Mouse (Mus musculus) myocyte (in vitro differentiated cells): ENCODE data around the gene Grik1. TPM values are rescaled to one million over a fixed set of nuclear protein-coding genes. Genes with fewer than 3 reads are reported as not detected.

ENCODE experiments used
- H3K27me3 ChIP-seq: one replicate; pipeline ENCODE4 v1.6.1; 2011; ENCODE audit not compliant: control insufficient read depth, insufficient read depth, insufficient read length
- H3K36me3 ChIP-seq: one replicate; pipeline ENCODE4 v1.6.1; 2011; ENCODE audit not compliant: control insufficient read depth, insufficient read depth
- H3K4me2 ChIP-seq: one replicate; pipeline ENCODE4 v1.6.1; 2011; ENCODE audit warnings: low read depth, control low read depth
- H3K4me3 ChIP-seq: one replicate; pipeline ENCODE4 v1.5.1; 2011; ENCODE audit warnings: mild to moderate bottlenecking, control low read depth, moderate library complexity
- H3K79me2 ChIP-seq: one replicate; pipeline ENCODE4 v1.6.1; 2011; ENCODE audit not compliant: control insufficient read depth, insufficient read depth
- H3ac ChIP-seq: one replicate; pipeline ENCODE4 v1.6.1; 2011; ENCODE audit not compliant: control insufficient read depth, insufficient read length
- CEBPB ChIP-seq: IDR thresholded peaks from 2 replicates; pipeline ENCODE4 v1.6.1; 2011; ENCODE audit warnings: mild to moderate bottlenecking, moderate library complexity; ENCODE audit not compliant: poor library complexity, insufficient read depth, severe bottlenecking
- E2F4 ChIP-seq: IDR thresholded peaks from one replicate; pipeline ENCODE4 v1.6.1; 2011; ENCODE audit warnings: mild to moderate bottlenecking, control low read depth, moderate library complexity; ENCODE audit not compliant: insufficient read depth
- MAX ChIP-seq: IDR thresholded peaks from one replicate; pipeline ENCODE4 v1.6.1; 2011; ENCODE audit warnings: low read depth, mild to moderate bottlenecking, control low read depth
- MYOD1 ChIP-seq, 3 experiments: IDR thresholded peaks; one replicate each; pipeline ENCODE4 v1.6.1; 2011; ENCODE audit warnings: control low read depth in 2 of 3, low read depth in 2 of 3, mild to moderate bottlenecking in 2 of 3, moderate library complexity in 1 of 3; ENCODE audit not compliant: insufficient read length in 2 of 3, control insufficient read depth in 1 of 3
- MYOG ChIP-seq, 3 experiments: IDR thresholded peaks; one replicate each; pipeline ENCODE4 v1.6.1; 2011; ENCODE audit warnings: control low read depth in 2 of 3, low read depth in 2 of 3, mild to moderate bottlenecking in 2 of 3; ENCODE audit not compliant: insufficient read length in 2 of 3, control insufficient read depth in 1 of 3, insufficient read depth in 1 of 3
- POLR2A ChIP-seq: IDR thresholded peaks from one replicate; pipeline ENCODE4 v1.6.1; 2011; ENCODE audit warnings: low read depth, mild to moderate bottlenecking, control low read depth, moderate library complexity; ENCODE audit not compliant: insufficient read length
- POLR2AphosphoS2 ChIP-seq: IDR thresholded peaks from one replicate; pipeline ENCODE4 v1.6.1; 2011; ENCODE audit warnings: low read depth, control low read depth; ENCODE audit not compliant: insufficient read length
- REST ChIP-seq: IDR thresholded peaks from one replicate; pipeline ENCODE4 v1.6.1; 2011; ENCODE audit warnings: mild to moderate bottlenecking, control low read depth, moderate library complexity; ENCODE audit not compliant: insufficient read depth, insufficient read length
- SRF ChIP-seq: IDR thresholded peaks from one replicate; pipeline ENCODE4 v1.6.1; 2011; ENCODE audit warnings: low read depth; ENCODE audit not compliant: control insufficient read depth, insufficient read length
- TCF12 ChIP-seq: IDR thresholded peaks from one replicate; pipeline ENCODE4 v1.6.1; 2011; ENCODE audit warnings: mild to moderate bottlenecking, control low read depth; ENCODE audit not compliant: poor library complexity, insufficient read depth, severe bottlenecking
- TCF3 ChIP-seq: IDR thresholded peaks from one replicate; pipeline ENCODE4 v1.6.1; 2011; ENCODE audit warnings: low read depth, control low read depth; ENCODE audit not compliant: insufficient read length
- USF1 ChIP-seq: IDR thresholded peaks from one replicate; pipeline ENCODE4 v1.6.1; 2011; ENCODE audit warnings: low read depth, mild to moderate bottlenecking, control low read depth, moderate library complexity
- polyA plus RNA-seq: library from polyadenylated mRNA; unstranded; fragments of >200 nt; fragmentation: generic; extraction: Trizol; gene quantifications from one replicate; pipeline ENCODE4 v1.2.1, GENCODE M21; 2012; ENCODE audit warnings: missing spikeins

The Grik1 gene
- polyA plus RNA-seq, 1 experiment: not detected

DNA sequence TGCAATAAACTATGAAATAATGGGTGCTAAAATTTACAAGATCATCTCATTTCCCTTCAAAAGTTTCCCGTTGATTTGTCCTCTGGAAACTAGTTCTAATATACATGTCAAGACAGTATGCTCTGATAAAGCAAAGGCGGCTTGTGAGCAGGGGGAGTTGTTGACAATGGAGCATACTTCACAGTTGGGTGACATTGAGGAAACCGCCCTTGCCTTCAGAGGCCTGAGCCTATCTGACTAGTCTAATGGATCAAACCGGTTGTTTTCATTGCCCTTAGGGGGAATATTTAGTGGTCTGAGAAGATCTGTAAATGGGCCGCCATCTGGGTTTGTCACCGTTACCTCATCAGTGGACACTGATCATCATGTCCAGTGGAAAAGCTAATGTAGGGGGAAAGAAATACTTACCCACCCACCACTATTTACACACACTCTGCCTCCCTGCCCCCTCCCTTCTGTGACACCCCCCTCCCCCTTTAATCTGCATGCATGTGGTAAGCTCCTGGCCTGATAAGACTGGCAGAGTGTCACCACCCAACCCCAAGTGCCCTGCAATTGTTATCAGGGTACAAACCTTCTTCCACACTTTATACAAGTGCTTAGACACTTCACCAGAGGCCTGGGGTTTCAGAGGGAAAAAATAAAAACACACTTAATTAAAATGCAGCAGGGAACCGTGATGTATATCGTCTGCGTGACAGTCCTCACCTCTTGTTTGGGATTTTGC is 335.2 kb downstream of the Grik1 start:
- TF ChIP-seq SRF (no peak), USF1 (no peak), CEBPB (no peak), E2F4 (no peak), POLR2AphosphoS2 (no peak)
- no peak overlapping the region for H3K4me2 ChIP-seq
- no peak overlapping the region for H3ac ChIP-seq
- no peaks in the 10 kb centered on the region for H3K36me3 ChIP-seq
- H3K27me3 ChIP-seq: no peaks in the 10 kb centered on the region
- H3K79me2 ChIP-seq: no peaks in the 10 kb centered on the region
- no peak overlapping the region for H3K4me3 ChIP-seq

DNA sequence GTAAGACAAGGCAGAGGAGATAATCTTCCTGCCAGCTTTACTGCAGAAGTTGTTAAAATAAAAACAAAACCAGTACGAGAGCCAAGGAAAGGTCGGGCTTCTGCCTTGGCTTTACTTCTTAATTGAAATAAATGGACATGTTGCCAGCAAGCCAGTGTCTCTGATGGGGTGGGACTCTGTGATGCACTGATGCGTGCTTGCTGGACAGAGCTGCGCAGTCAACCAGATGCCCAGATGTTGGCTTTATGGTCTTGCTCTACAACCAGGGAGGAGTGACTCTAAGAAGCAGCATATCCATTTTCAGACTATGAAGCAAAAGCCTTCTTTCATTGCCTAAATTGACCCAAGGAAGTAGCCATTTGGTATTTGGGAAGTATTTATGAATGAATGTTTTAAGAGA is 336.9 kb downstream of the Grik1 start:
- Histone ChIP-seq H3K36me3 (no peaks in the 10 kb centered on the region), H3ac (no peak overlapping the region), H3K27me3 (no peaks in the 10 kb centered on the region), H3K4me2 (no peak overlapping the region), H3K79me2 (no peaks in the 10 kb centered on the region), H3K4me3 (no peak overlapping the region)
- TF ChIP-seq REST (no peak), POLR2A (no peak), POLR2AphosphoS2 (no peak), MYOD1 (IDR thresholded peaks at IDR 0.05; ENCODE audit: control insufficient read depth in 1 of 3, insufficient read length in 2 of 3, low read depth in 2 of 3) (no peak), USF1 (no peak), TCF12 (no peak), TCF3 (no peak), CEBPB (no peak), MYOG (IDR thresholded peaks at IDR 0.05; ENCODE audit: control insufficient read depth in 1 of 3, insufficient read depth in 1 of 3, insufficient read length in 2 of 3, low read depth in 2 of 3) (no peak), MAX (no peak), E2F4 (no peak), SRF (no peak)

DNA sequence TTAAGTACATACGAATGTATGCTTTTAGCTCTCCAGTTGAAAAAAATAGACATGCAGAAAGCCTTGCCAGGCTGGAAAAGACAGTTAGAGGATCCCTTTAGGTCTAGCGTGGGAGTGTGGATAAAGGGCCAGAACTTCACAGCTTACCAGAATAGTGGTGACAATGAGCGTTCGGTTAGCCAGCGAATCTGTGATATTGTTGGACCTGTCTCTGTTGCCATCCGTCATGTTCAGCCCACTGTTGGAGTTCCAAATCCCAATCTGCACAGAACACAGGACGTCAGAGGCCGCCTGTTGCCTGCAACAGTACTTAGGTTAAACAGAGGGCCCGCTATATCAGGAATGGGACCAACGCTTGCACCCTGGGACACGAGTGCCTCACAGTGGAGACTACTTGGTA is 340.2 kb downstream of the Grik1 start:
- TF ChIP-seq REST (no peak), USF1 (no peak), E2F4 (no peak), POLR2A (no peak), MYOD1 (IDR thresholded peaks at IDR 0.05; ENCODE audit: control insufficient read depth in 1 of 3, insufficient read length in 2 of 3, low read depth in 2 of 3) (no peak), TCF3 (no peak), POLR2AphosphoS2 (no peak), TCF12 (no peak), SRF (no peak), MYOG (IDR thresholded peaks at IDR 0.05; ENCODE audit: control insufficient read depth in 1 of 3, insufficient read depth in 1 of 3, insufficient read length in 2 of 3, low read depth in 2 of 3) (no peak)
- Histone ChIP-seq H3ac (no peak overlapping the region), H3K4me3 (no peak overlapping the region), H3K27me3 (no peaks in the 10 kb centered on the region), H3K36me3 (no peaks in the 10 kb centered on the region), H3K79me2 (no peaks in the 10 kb centered on the region), H3K4me2 (no peak overlapping the region)

DNA sequence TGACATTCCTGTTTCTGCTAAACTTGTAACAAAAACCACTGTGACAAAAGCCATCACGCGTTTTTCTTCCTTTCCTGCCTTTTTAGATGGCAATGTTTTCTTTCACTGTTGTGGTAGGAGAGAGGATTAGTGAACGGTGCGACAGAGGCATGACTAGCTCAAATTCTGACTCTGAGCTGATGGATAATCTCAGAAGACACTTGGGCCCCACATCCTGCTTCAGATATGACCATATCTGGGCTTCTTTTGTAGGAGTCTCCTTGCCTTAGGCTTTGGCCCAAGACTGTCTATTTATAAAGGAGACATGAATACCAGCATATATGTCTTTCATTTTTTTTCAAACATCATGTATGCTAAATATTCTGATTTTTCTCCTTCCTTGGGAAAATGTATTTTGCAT is 341.9 kb downstream of the Grik1 start:
- H3K4me3 ChIP-seq: no peak overlapping the region
- no peaks in the 10 kb centered on the region for H3K27me3 ChIP-seq
- H3ac ChIP-seq: no peak overlapping the region
- H3K79me2 ChIP-seq: no peaks in the 10 kb centered on the region
- no peaks in the 10 kb centered on the region for H3K36me3 ChIP-seq
- no peak overlapping the region for H3K4me2 ChIP-seq
- TF ChIP-seq CEBPB (no peak), E2F4 (no peak), MAX (no peak), REST (no peak)

DNA sequence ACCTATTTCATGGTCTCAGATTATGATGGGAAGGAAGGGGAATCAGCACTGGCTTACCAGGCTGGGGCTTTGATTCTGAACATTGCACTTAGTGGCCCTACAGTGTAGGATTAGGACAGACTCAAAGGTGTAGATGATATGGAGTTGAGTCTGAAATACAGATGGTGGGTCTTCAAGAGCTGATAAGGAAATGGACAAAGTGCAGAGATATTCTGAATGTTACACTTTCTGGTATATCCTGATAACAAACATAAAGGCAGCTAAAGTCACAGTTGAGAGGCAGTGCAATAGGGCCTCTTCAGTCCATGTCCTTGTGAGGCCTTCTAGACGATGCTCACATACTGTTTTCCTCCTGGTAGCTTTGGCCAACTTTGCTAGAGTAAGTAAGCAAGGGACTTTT is 345.7 kb downstream of the Grik1 start:
- H3K79me2 ChIP-seq: no peaks in the 10 kb centered on the region
- no peak for TF ChIP-seq REST
- no peak for TF ChIP-seq MAX
- TF ChIP-seq SRF: no peak
- TF ChIP-seq TCF12: no peak
- no peak for TF ChIP-seq E2F4
- TF ChIP-seq MYOG (IDR thresholded peaks at IDR 0.05; ENCODE audit: control insufficient read depth in 1 of 3, insufficient read depth in 1 of 3, insufficient read length in 2 of 3, low read depth in 2 of 3): no peak
- no peak for TF ChIP-seq POLR2A
- no peak overlapping the region for H3K4me2 ChIP-seq
- no peaks in the 10 kb centered on the region for H3K36me3 ChIP-seq
- no peaks in the 10 kb centered on the region for H3K27me3 ChIP-seq
- H3K4me3 ChIP-seq: no peak overlapping the region
- no peak overlapping the region for H3ac ChIP-seq
